Mouse (Mus musculus) frontal cortex, postnatal 10 days (tissue): ENCODE measurements at regions not wholly inside any gene's neighbourhood (a gene's known extent, or its start where the extent isn't known, plus 50 kb on each side); places are given as distances from the start of the nearest gene placed in this dataset.
"Not testable (repeated sequence)": the region's sequence is repeated elsewhere in the genome, so short reads cannot be mapped to it uniquely, and the experiment has no call there.

Experiments
- DNase-seq, 2 experiments: peaks; one replicate each; pipeline ENCODE4 v3.0.0; 2022; ENCODE audit warnings: low spot score in 2 of 2, mixed read lengths in 1 of 2

DNA sequence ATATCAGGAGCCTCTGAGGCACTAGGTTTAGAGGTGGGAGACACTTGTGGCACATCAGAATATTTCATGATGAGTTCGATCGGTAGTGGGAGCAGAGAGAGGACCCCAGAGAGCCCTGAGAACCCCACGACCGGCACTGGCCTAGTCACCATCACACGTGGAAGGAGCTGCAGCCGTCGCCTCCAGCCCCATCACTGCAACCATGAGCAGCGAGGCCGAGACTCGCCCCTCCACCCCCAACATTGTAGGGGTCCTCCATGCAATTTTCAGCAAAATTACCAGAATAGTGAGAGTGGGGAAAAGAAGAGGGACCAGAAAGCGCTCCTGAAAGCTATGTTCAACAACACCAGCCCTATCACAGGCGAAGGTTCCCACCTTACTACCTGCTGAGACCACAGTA is 297.0 kb downstream of the Edem1 start:
- no peak for DNase-seq

GRCm38 (mm10) chr6:109127203-109127602 is 298.8 kb downstream of the Edem1 start:
- DNase-seq, result no peak

- no peak for DNase-seq
Measured at GRCm38 (mm10) chr6:109146111-109146510, 317.7 kb downstream of the Edem1 start.

DNA sequence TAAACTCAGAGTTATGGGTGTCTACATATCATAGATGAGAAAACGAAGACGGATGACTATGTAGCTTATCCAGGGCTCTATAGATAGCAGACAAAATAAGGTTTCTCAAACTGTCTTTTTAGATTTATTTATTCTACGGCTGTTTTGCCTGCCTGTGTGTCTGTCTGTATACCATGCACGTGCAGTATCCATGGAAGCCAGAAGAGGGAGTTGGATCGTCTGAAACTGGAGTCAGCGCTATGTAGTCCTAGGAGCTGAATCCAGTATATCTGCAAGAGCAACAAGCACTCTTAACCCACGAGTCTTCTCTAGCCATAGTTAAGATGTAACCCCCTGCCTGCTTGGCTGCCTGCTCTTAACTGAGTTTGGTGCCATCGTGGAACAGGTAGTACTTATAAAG is 320.6 kb downstream of the Edem1 start:
- no peak for DNase-seq

GRCm38 (mm10) chr6:109150023-109150911 is 321.8 kb downstream of the Edem1 start:
- peak; percentile 72 to 86 for DNase-seq

GRCm38 (mm10) chr6:109150912-109151256 is 322.4 kb downstream of the Edem1 start:
- no peak for DNase-seq

- DNase-seq, result no peak
Measured at GRCm38 (mm10) chr6:109153624-109154023, 325.2 kb downstream of the Edem1 start.

DNA sequence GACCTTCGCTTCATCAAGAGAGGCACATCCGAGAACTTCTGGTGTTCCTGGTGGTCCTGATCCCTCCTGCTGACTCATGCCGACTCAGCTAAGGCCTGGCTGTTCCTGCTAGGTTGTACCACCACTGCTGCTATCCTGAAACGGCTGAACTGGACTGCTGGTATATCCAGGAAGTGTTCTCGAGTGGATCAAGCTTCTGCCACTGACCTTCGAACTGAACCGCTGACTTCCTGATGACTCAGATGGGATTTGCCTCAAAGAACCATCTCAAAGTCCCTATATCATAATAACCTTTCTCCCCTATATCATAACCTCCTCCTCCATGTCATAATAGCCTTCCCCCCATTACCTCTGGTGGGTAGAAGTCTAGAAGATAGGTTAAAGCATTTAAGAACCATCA is 331.1 kb downstream of the Edem1 start:
- DNase-seq, result no peak

DNA sequence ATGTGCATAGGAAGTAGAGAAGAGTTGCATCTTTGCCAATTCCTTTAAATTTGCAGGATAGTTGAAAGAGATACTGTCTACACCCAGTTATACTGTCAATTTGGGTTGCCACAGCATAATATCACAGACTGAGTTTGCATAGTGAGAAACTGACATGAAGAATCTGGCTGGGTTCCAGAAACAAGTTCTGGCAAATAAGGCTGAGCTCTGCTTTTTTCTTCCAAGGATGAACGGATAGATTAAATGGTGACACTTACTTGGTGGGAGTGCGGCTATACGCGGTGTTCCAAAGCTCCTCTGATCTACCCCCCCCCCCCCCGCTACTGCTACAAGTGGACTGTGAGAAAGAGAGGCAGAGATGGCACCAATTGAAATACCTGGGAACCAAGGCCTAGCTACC is 339.0 kb downstream of the Edem1 start:
- DNase-seq, result no peak

DNA sequence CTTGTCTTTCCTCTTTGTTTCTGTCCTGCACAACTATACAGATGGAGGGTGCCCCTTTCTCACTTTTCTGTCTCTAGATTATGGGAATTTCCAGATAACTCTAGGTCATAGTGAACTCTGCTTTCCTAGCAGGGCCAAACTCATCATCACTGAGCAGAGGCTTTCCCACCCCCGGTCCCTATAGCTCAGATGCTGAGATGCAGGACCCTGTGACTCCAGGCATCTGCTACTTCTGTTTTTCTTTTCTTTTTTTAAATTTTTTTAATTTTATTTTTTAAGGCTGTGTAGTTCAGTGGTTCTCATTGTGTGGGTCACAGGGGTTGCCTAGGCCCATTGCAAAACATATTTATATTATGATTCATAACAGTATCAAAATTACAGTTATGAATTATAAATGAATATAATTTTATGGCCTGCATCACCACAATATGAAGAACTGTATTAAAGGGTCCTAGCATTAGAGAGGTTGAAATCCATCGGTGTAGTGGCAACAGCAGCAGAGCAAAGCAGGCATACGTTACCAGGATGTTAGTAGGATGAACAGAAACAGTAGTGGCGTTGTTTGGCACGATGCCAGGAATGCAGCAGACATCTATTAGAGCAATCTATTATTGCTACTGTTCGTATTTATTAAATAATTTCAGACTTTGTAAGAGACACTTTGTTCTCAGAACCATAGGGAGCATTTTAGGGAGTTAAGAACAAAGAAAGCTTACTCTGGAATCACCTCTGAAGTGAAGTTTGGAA is 343.8 kb downstream of the Edem1 start:
- no peak for DNase-seq

DNA sequence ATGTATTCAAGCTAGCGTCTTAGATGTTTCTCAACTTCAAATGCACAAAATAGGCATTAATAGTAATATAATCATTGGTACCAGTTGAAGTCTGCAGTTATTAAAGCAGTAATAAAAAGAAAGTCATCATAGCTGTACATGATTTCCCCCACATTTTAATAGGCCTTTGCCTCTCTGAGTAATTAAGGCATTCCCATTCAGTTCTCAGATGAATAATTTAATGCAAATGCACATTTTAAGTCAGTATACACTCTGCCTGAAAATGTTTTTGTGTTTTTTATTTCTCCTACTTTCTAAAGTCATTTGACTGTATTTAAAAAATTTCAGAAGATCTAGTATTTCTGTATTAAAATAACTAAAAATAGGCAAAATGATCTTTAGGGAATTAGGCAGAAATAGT is 344.6 kb downstream of the Edem1 start:
- DNase-seq, result no peak

DNA sequence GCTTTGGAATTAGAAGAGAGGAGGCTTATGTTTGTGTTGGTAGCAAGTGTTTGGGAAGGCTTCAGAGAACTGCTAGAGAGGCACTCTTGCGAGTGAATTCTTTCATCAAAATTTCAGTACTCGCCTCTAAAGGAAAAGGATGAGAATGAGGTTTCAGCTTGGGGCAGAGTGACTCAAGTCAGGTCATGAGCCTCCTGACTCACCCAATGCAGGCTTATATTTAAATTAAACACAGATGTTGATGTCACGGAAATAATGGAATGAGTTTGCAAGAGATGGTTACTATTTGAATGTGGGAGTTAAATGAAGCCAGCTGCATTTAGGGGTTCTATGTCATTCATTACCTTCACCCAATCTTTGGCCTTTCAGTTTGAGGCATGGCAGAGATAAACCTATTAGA is 348.4 kb downstream of the Edem1 start:
- DNase-seq, result no peak

GRCm38 (mm10) chr6:109182878-109183277 is 354.4 kb downstream of the Edem1 start:
- no peak for DNase-seq

- DNase-seq, result not testable (repeated sequence)
Measured at GRCm38 (mm10) chr6:109193061-109193460, 364.6 kb downstream of the Edem1 start.

DNA sequence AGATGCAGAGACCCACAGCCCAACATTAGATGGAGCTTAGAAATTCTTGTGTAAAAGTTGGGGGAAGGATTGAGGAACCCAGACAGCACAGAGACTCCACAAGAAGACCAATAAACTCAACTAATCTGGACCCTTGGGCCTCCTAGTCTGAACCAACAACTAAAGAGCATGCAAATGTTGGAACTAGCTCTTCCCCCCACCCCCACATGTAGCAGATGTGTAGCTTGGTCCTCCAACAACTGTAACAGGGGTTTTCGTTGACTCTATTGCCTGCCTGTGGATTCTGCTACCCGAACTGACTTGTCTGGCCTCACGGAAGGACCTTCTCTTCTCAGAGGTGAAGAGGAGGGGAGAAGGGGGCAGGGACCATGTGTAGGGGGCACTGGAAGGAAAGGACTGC is 365.2 kb downstream of the Edem1 start:
- no peak for DNase-seq

- no peak for DNase-seq
Measured at GRCm38 (mm10) chr6:109209699-109210098, 381.3 kb downstream of the Edem1 start.

DNA sequence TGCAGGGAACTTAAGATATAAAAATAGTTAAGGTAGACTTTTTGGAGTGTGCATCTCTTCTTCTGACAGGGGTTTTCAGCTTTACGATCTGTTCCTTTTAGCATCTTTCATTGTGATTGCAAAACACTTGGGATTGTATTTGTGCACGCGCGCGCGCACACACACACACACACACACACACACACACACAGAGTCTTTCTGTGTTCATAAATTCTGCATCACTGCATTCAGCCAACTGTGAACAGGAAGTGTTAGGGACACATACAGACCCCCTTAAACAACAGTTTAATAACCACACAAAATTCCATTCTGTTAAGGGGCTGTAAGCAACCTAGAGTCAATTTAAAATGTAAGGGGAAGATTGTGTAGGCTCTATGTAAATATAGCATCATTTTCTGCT is 401.9 kb downstream of the Edem1 start:
- no peak for DNase-seq

GRCm38 (mm10) chr6:109233426-109233825 is 405.0 kb downstream of the Edem1 start:
- DNase-seq, result no peak

DNA sequence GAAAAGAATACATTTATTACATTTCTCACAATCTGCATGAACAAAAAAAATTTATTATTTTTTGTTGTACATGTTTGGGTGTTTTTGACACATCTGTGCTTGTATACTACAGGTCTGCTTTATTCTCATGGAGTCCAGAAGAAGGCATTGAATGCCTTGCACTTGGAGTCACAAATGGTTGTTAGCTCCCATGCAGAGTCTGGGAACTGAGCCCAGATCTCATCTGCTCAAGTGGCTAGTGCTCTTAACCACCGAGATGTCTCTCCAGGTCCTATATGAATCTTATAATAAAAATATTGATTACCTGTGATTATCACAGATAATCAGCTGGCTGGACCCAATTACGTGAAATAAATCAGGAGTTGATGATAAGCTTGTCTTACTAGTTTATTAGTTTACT is 417.2 kb downstream of the Edem1 start:
- DNase-seq, result no peak

DNA sequence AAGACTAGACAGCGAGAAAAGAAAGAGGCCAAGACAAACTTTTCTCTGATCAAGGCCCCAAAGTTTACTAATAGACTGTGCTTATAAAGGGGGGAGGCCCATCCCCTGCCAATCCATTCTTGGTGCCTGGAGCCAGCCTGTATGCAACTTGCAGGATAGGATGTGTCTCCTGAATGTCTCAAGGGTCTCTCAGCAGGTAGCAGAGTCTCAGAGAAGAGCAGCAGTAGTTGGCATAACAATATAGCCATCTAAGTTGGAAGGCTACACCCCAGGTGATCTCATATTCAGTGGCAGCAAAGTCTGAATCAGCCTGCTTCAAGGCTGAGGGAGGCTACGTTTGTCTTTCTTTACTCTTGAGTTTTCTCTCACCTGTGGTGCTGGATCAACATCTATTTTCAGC is 418.1 kb downstream of the Edem1 start:
- not testable (repeated sequence) for DNase-seq
